Mouse (Mus musculus) left cerebral cortex, postnatal 10 days (tissue): ENCODE results near the gene Usf2. TPM values are rescaled to one million over a fixed set of nuclear protein-coding genes. Genes with fewer than 3 reads are reported as not detected.
A peak's percentile ranks its signal among the peaks of the same experiment; 100 is the strongest.
"Not testable (repeated sequence)": the region's sequence is repeated elsewhere in the genome, so short reads cannot be mapped to it uniquely, and the experiment has no call there.

Experiments
- DNase-seq, 2 experiments: peaks; one replicate each; pipeline ENCODE4 v3.0.0; 2021 to 2022; ENCODE audit warnings: low spot score in 2 of 2, mixed read lengths in 1 of 2; ENCODE audit errors: extremely low spot score in 1 of 2
- intact Hi-C: fragments of 180-260 bp; cut with DNase I; formaldehyde crosslinking; loops from one replicate; pipeline ENCODE4 v1.15.1; 2025
- total RNA-seq, 2 experiments: library from RNA; stranded (reverse); gene quantifications; 2 replicates each; pipeline ENCODE4 v1.2.3; 2021

The Usf2 gene
- total RNA-seq, 2 experiments from 2014 or later = 112 to 115 TPM

DNA sequence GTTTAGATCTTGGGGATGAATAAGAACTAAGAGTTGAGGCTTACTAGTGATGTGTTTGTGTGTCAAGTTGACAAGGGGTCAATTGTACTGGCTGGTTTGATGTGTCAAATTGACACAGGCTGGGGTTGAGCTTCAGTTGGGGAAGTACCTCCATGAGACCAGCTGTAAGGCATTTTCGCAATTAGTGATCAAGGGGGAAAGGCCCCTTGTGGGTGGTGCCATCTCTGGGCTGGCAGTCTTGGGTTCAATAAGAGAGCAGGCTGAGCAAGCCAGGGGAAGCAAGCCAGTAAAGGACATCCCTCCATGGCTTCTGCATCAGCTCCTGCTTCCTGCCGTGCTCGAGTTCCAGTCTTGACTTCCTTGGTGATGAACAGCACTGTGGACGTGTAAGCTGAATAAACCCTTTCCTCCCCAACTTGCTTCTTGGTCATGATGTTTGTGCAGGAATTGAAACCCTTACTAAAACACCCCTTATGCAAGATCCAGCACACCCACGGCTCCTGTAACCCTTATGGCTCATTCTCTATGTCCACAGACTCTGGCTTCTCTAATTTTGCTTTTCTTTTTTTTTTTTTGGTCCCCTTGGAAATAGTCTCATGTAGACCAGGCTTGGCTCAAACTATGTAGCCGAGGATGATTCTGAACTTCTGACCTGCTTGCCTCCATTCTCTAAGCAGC, 21.0 kb downstream of the Usf2 start:
- DNase-seq, intact Hi-C loops: not testable (repeated sequence)

DNA sequence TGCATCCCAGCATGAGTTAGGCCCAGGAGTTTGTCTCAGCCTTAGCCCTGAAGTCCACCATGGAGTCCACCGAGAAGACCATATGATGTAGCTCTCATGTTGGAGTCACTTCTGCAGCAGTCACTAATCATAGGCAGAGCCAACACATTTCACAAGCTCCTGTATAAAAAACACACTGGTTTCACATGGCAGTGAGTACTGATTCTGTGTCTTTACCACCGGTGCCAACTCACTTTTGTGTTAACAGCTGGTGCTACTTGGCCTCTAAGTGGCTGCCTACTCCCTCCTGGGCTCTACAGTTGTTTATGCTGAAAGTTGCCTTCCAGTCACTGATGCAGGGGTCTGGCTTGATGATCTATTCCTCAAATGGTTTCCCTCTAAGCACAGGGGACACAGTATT, 32.0 kb downstream of the Usf2 start, which contains the start of gene Hamp2:
Gene Hamp2, minus strand, starts transcription at position 101 of the 400 bp plus-strand sequence.
- DNase-seq, intact Hi-C loops: not testable (repeated sequence)

DNA sequence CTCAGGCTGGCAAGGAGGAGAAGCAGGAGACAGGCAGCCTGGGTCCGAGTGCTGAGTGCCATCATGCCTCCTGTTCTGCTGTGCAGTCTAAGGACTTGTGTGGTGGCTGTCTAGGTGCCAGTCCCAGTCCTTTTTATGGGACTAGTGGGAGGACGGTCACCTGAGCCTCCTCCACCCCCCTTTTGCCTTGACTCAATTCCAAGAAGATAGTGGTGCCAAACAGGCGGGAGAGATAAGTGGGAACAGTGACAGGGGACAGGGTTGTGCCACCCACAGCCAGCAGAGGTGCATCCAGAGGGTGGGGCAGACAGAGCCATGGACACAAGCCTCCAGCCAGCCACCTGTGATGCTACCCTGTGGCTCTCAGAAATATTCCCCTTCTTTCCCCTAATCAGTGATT, 32.5 kb downstream of the Usf2 start:
- no peak for DNase-seq
- intact Hi-C loops = no loop called here

DNA sequence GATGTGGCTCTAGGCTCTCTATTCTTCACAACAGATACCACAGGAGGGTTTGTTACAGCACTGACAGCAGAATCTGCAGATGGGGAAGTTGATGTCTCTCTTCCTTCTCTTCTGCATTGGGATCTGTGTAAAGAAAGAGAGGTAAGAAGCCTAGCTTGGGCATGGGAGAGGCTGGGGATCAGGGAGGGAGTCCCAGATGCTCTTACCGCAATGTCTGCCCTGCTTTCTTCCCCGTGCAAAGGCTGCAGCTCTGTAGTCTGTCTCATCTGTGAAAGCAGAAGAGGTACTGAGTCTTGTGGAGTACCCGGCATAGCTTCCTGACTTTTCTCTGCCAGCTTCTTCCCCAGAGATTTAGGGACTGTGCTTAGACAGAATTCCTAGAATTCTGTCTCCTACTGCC, 34.1 kb downstream of the Usf2 start:
- DNase-seq, intact Hi-C loops: not testable (repeated sequence)

DNA sequence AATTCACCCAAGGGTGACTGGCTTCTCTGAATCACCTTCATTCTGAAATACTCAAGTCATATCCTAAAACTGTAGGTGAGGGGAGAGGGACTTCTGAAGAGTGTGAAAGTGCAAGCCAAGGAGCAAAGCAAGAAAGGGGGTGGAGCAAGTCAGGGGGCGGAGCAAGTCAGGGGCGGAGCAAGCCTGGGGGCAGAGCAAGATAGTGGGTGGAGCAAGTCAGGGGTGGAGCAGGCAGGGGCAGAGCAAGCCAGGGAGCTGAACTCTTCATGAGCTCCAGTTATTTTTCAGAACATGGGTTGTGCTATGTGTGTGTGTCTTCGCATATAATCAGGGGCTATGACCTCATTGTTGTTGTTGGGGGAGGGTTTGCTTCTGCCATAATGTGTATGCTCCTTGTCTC, 36.4 kb downstream of the Usf2 start:
- intact Hi-C loops = no loop called here

DNA sequence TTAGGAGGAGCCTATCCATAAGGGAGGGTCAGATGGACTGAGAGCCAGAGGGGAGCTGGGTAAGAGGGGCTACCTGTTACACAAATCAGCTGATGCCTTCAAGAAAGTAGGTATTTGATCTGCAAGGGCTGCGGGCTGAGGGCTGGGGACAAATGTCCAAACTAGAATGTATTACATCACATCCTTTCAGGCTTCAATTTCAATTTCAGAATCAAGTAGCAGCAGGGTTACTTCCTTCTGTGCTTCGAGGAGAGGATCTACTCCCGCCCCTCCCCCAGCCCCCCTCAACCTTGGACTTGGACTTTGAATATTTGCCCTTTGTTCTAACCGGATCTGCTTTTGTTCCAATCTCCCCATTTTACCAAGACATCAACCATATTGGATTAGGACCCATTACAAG, 39.4 kb downstream of the Usf2 start:
- DNase-seq = no peak
- intact Hi-C loops = no loop called here

More for the DNA sequence above, 36.4 kb downstream of the Usf2 start:
- no peak for DNase-seq

DNA sequence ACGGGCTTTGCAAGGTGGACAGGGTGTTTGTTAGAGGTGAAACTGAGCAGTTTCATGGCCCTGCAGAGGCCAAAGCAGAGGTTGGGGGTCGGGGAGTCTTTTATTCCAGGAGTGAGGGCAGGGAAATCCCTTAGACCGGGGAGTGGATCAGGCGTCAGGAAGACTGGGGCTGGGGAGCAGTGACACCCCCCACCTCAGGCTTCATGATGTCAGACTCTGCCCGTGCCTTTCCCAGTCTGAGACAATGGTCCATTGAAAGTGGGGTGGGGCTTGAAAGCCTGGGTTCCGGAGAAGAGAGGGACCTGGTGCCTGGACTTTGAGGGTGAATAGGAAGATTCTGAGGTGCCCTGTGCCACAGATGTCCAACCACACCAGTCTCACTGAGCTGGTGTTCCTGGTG, 39.9 kb downstream of the Usf2 start:
- no peak for DNase-seq
- intact Hi-C loops = no loop called here

DNA sequence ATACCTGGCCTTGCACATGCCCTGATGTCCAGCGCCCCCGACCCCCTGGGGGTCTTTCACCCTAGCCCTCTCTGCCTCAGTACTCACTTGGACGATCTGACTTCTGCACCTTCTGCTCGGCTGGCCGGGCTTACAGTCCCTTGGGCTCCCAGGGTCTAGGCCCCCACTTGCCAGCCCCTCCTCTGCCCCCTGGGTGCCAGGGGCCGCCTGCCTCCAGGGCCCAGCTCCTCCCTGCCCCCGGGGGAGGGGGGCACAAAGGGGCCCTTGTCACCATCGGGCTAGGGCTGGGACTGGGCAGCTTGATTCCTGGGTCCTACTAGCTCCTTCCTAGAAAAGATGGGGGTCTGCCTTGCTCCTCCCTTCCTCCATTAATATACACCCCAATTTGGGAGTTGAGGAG, 41.9 kb downstream of the Usf2 start, which contains the start of gene Mag:
Gene Mag, minus strand, starts transcription at position 142 of the 400 bp plus-strand sequence.
- no peak for DNase-seq
- intact Hi-C loops = loop anchor here (5.0 kb wide), 1 partner anchor 322 kb away; no protein-coding TSS in a partner anchor

DNA sequence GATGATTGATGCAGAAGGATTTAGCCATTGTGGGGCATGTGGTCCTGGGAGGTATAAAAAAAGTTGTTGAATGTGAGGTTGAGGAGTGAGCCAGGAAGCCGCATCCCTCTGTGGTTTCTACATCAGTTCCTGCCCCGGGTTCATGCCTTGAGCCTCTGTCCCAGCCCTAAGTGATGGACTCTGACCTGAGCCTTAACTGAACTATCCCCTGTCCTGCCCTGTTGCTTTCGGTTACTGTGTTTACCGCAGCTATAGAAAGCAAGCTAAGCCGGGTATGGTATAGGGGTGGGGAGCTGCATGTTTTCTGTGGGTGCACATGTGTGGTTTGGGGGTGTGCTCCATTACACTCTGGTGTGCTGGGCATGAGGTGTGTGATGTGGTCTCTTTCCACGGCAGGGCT, 46.8 kb downstream of the Usf2 start:
- no peak for DNase-seq
- intact Hi-C loops = loop anchor here (5.0 kb wide), 1 partner anchor 317 kb away; no protein-coding TSS in a partner anchor

DNA sequence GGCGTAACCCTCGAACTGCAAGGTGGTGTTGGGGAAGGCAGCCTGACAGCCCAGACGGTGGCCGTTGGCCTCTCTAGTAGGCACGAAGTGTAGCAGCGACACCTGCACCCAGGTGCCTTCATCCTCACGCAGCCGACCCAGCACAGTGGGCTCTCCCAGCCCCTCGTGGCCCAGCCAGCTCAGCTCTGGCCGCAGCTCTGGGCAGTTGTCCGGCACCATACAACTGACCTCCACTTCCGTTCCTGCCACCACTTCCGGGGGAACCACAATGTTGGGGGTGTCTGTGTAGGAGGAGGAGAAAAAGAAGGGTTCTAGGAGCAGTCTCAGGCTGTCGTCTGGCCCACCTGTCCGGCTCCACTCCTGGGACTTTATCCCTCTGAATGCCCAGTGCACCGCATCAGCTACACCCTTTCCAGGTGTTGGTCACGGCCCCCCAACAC, 47.6 kb downstream of the Usf2 start:
- intact Hi-C loops = no loop called here
- no peak for DNase-seq

DNA sequence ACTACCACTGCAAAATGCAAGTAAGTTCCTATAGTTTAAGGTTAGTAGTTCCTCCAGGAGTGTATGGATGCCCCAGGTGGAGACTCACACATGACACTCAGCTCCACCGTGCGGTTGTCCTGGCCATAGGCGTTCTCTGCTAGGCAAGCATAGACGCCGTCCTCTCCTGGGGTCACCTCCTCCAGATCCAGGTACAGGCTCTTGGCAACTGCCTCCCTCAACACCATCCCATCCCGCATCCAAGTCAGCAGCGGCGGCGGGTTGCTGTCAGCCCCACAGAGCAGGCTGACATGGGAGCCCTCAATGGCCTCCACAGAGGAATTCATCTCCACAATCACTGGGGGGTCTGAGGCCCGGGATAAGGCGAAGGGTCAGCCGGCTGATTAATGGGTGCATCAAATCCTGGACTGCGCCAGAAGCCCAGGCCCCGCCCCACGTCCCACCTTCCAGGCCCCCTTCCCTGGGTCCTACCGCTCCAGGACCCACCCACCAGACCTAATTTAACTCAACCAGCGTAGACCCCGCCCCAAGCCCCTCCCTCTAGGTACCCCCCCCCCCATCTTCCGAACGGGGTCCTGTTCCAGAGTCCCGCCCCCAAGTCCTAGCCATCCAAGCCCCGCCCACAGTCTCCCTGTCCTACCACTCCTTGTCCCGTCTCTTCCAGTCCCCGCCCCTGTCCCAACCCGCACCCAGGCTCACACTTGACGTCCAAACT, 48.2 kb downstream of the Usf2 start:
- DNase-seq = peak in 1 of 2 experiments; percentile 57
- intact Hi-C loops = no loop called here

DNA sequence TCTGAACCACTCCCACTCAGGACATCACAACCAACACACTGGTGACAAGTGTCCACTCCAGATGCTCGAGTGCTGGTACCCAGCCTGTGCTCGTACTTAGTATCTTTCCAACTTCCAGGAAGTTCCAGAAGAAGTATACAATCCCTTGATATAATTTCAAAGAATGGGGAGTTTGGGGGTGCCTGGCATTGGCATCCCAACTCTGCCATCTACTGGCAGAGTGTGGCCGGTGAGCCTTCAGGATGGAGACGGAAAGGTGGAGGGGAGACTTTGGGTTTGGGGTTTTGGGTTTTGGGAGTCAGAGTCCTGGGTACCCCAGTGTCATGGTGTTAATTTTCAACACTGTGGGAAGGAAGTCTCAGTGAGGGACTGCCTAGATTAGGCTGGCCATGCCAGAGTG, 52.6 kb downstream of the Usf2 start:
- no peak for DNase-seq
- intact Hi-C loops = no loop called here

Other genes starting within 250 kb of the Usf2 start
- 1 to 10 TPM; 2.5 to 3.2 TPM for gene Atp4a, start 244.6 kb downstream of the Usf2 start, total RNA-seq
- gene Tmem147, start 227.3 kb downstream of the Usf2 start, total RNA-seq = 100 to 1,000 TPM; 136 to 144 TPM
- gene Gapdhs, start 213.1 kb downstream of the Usf2 start, total RNA-seq = not detected
- 1 to 10 TPM; 9.5 to 9.8 TPM for gene Sbsn, start 205.3 kb downstream of the Usf2 start, total RNA-seq
- 1 to 10 TPM; 1.4 to 1.5 TPM for gene Dmkn, start 193.0 kb downstream of the Usf2 start, total RNA-seq
- gene Krtdap, start 168.9 kb downstream of the Usf2 start, total RNA-seq = not detected
- under 1 TPM in 1 of 2 experiments, not detected in 1; 0.69 TPM for gene Ffar2, start 133.0 kb downstream of the Usf2 start, total RNA-seq
- gene Ffar3, start 100.6 kb downstream of the Usf2 start, total RNA-seq = not detected
- not detected for gene Ffar1, start 95.2 kb downstream of the Usf2 start, total RNA-seq
- under 1 TPM in 1 of 2 experiments, not detected in 1; 0.28 TPM for gene Cd22, start 76.5 kb downstream of the Usf2 start, total RNA-seq
- gene Mag, start 41.9 kb downstream of the Usf2 start, total RNA-seq = 10 to 100 TPM; 27.0 to 60.7 TPM
- gene Hamp2, start 32.1 kb downstream of the Usf2 start, total RNA-seq = not detected
- gene Hamp, start 12.8 kb downstream of the Usf2 start, total RNA-seq = not detected
- 10 to 100 TPM; 10.2 to 12.6 TPM for gene Lsr, start 16.7 kb upstream of the Usf2 start, total RNA-seq
- gene Fam187b, start 17.0 kb upstream of the Usf2 start, total RNA-seq = under 1 TPM; 0.18 to 0.21 TPM
- 10 to 100 TPM; 37.2 to 37.5 TPM for gene Fxyd5, start 85.7 kb upstream of the Usf2 start, total RNA-seq
- 100 to 1,000 TPM; 371 to 375 TPM for gene Fxyd7, start 94.7 kb upstream of the Usf2 start, total RNA-seq
- gene Fxyd1, start 100.4 kb upstream of the Usf2 start, total RNA-seq = 10 to 100 TPM; 34.1 to 35.5 TPM
- gene Lgi4, start 102.5 kb upstream of the Usf2 start, total RNA-seq = 1 to 10 TPM; 9.0 to 9.2 TPM
- not detected for gene Fxyd3, start 119.9 kb upstream of the Usf2 start, total RNA-seq
- gene Hpn, start 158.5 kb upstream of the Usf2 start, total RNA-seq = 1 to 10 TPM; 1.2 to 1.9 TPM
- gene Scn1b, start 170.2 kb upstream of the Usf2 start, total RNA-seq = 100 to 1,000 TPM; 176 to 205 TPM
- gene Gramd1a, start 199.1 kb upstream of the Usf2 start, total RNA-seq = 100 to 1,000 TPM; 131 to 138 TPM